Mouse (Mus musculus): ENCODE measurements around the gene Fkbp2. TPM values are rescaled to one million over a fixed set of nuclear protein-coding genes. Genes with fewer than 3 reads are reported as not detected.

Gene Fkbp2
- polyA plus RNA-seq (2012; rRNA removed), result 93.3 and 98.7 TPM in 2 replicates

GRCm38 (mm10) chr19:6980381-6981093 is at the start of gene Fkbp2:
Gene Fkbp2 (minus strand): TSS chr19:6980501.

GRCm38 (mm10) chr19:7019191-7019590 is 38.9 kb upstream of the Fkbp2 start, which contains the start of gene Fermt3:
Gene Fermt3 (minus strand): TSS chr19:7019469.

GRCm38 (mm10) chr19:6996006-6996405 is 15.7 kb upstream of the Fkbp2 start, which contains the start of the genes Nudt22 and Trpt1:
Gene Nudt22 (minus strand): TSS chr19:6996117.
Gene Trpt1 (plus strand): TSS chr19:6996131.

GRCm38 (mm10) chr19:6992011-6992858 is 11.9 kb upstream of the Fkbp2 start, which contains the start of gene Dnajc4:
Gene Dnajc4 (minus strand): TSS chr19:6992572.

GRCm38 (mm10) chr19:6987061-6987903 is 7.0 kb upstream of the Fkbp2 start, which contains the start of gene Vegfb:
Gene Vegfb (minus strand): TSS chr19:6987651.

GRCm38 (mm10) chr19:6975537-6976521 is 4.5 kb downstream of the Fkbp2 start, which contains the start of gene Plcb3:
Gene Plcb3 (minus strand): TSS chr19:6976470.

GRCm38 (mm10) chr19:6974211-6975205 is 5.8 kb downstream of the Fkbp2 start, which contains the start of gene Ppp1r14b:
Gene Ppp1r14b (plus strand): TSS chr19:6974968.

GRCm38 (mm10) chr19:6942249-6942691 is 38.0 kb downstream of the Fkbp2 start, which contains the start of gene Gpr137:
Gene Gpr137 (minus strand): TSS chr19:6942480.

GRCm38 (mm10) chr19:6941372-6942248 is 38.7 kb downstream of the Fkbp2 start, which contains the start of gene Bad:
Gene Bad (plus strand): TSS chr19:6941861.

GRCm38 (mm10) chr19:6934195-6934977 is 45.9 kb downstream of the Fkbp2 start, which contains the start of gene Kcnk4:
Gene Kcnk4 (minus strand): TSS chr19:6934515.

Other genes starting within 250 kb of the Fkbp2 start
- gene Rps6ka4, start 139.9 kb downstream of the Fkbp2 start, polyA plus RNA-seq (2012; rRNA removed), result 11.6 and 12.8 TPM in 2 replicates
- 0.70 and 0.73 TPM in 2 replicates for gene Ccdc88b, start 122.3 kb downstream of the Fkbp2 start, polyA plus RNA-seq (2012; rRNA removed)
- 126 and 130 TPM in 2 replicates for gene Trmt112, start 70.8 kb downstream of the Fkbp2 start, polyA plus RNA-seq (2012; rRNA removed)
- gene Prdx5, start 70.4 kb downstream of the Fkbp2 start, polyA plus RNA-seq (2012; rRNA removed), result 225 and 266 TPM in 2 replicates
- gene Esrra, start 58.7 kb downstream of the Fkbp2 start, polyA plus RNA-seq (2012; rRNA removed), result 34.4 and 35.8 TPM in 2 replicates
- gene Catsperz, start 55.1 kb downstream of the Fkbp2 start, polyA plus RNA-seq (2012; rRNA removed), result 2.1 and 3.5 TPM in 2 replicates
- gene Kcnk4, start 46.0 kb downstream of the Fkbp2 start, polyA plus RNA-seq (2012; rRNA removed), result 6.2 and 7.6 TPM in 2 replicates
- 75.7 and 84.2 TPM in 2 replicates for gene Bad, start 38.6 kb downstream of the Fkbp2 start, polyA plus RNA-seq (2012; rRNA removed)
- gene Gpr137, start 38.0 kb downstream of the Fkbp2 start, polyA plus RNA-seq (2012; rRNA removed), result 70.7 and 71.6 TPM in 2 replicates
- gene Ppp1r14b, start 5.5 kb downstream of the Fkbp2 start, polyA plus RNA-seq (2012; rRNA removed), result 335 and 363 TPM in 2 replicates
- gene Plcb3, start 4.0 kb downstream of the Fkbp2 start, polyA plus RNA-seq (2012; rRNA removed), result 19.4 and 21.4 TPM in 2 replicates
- 34.7 and 47.7 TPM in 2 replicates for gene Vegfb, start 7.2 kb upstream of the Fkbp2 start, polyA plus RNA-seq (2012; rRNA removed)
- gene Dnajc4, start 12.1 kb upstream of the Fkbp2 start, polyA plus RNA-seq (2012; rRNA removed), result 22.8 and 25.8 TPM in 2 replicates
- 11.8 and 14.1 TPM in 2 replicates for gene Nudt22, start 15.6 kb upstream of the Fkbp2 start, polyA plus RNA-seq (2012; rRNA removed)
- 19.0 and 20.4 TPM in 2 replicates for gene Trpt1, start 15.6 kb upstream of the Fkbp2 start, polyA plus RNA-seq (2012; rRNA removed)
- 2.9 and 3.5 TPM in 2 replicates for gene Fermt3, start 39.0 kb upstream of the Fkbp2 start, polyA plus RNA-seq (2012; rRNA removed)
- 142 and 148 TPM in 2 replicates for gene Stip1, start 59.5 kb upstream of the Fkbp2 start, polyA plus RNA-seq (2012; rRNA removed)
- gene Macrod1, start 76.3 kb upstream of the Fkbp2 start, polyA plus RNA-seq (2012; rRNA removed), result 8.4 and 10.0 TPM in 2 replicates
- gene Flrt1, start 125.2 kb upstream of the Fkbp2 start, polyA plus RNA-seq (2012; rRNA removed), result 2.8 and 3.1 TPM in 2 replicates
- 165 and 184 TPM in 2 replicates for gene Otub1, start 225.8 kb upstream of the Fkbp2 start, polyA plus RNA-seq (2012; rRNA removed)
- 639 and 643 TPM in 2 replicates for gene Cox8a, start 237.1 kb upstream of the Fkbp2 start, polyA plus RNA-seq (2012; rRNA removed)

All from central nervous system, embryonic 18 days (tissue).